Mouse (Mus musculus) lung, adult 2 months (tissue): Measurements from ENCODE around the gene Kif2a.

ENCODE experiments used
- CTCF ChIP-seq: fragments of 200-500 bp; IDR thresholded peaks from 2 replicates; pipeline ENCODE4 v1.5.1; 2011; ENCODE audit warnings: mild to moderate bottlenecking, low read length, control low read depth; ENCODE audit not compliant: insufficient read depth
- POLR2A ChIP-seq: fragments of 200-500 bp; IDR thresholded peaks from 2 replicates; pipeline ENCODE4 v1.6.1; 2011; ENCODE audit warnings: low read depth, mild to moderate bottlenecking, control low read depth, low read length, borderline replicate concordance; ENCODE audit errors: extremely low read depth

- TF ChIP-seq POLR2A, result no peak
- TF ChIP-seq CTCF, result no peak
These were observed 9.3 kb upstream of the Kif2a start for GRCm38 (mm10) chr13:107031228-107031627.
